Mouse (Mus musculus) bone marrow macrophage, adult 2 months (primary cell): ENCODE results near the gene Hoxc12. TPM values are rescaled to one million over a fixed set of nuclear protein-coding genes. Genes with fewer than 3 reads are reported as not detected.

Experiments
- H3K27ac ChIP-seq: 2 replicates; pipeline ENCODE4 v1.5.1; 2012; ENCODE audit warnings: low read depth, low read length; ENCODE audit not compliant: insufficient read depth
- H3K4me1 ChIP-seq: 2 replicates; pipeline ENCODE4 v1.6.1; 2012; ENCODE audit warnings: low read length; ENCODE audit not compliant: control insufficient read depth, insufficient read depth
- H3K4me3 ChIP-seq: 2 replicates; pipeline ENCODE4 v1.5.1; 2012; ENCODE audit warnings: mild to moderate bottlenecking, low read length, moderate library complexity; ENCODE audit not compliant: insufficient read depth
- CTCF ChIP-seq: IDR thresholded peaks from 2 replicates; pipeline ENCODE4 v1.5.1; 2012; ENCODE audit warnings: low read depth, mild to moderate bottlenecking, low read length, moderate library complexity
- POLR2A ChIP-seq: IDR thresholded peaks from 2 replicates; pipeline ENCODE4 v1.6.1; 2012; ENCODE audit warnings: mild to moderate bottlenecking, low read depth, low read length, borderline replicate concordance
- polyA plus RNA-seq: library from polyadenylated mRNA; stranded (reverse); fragments of >200 nt; gene quantifications from 2 replicates; pipeline ENCODE4 v1.2.4, GENCODE M21; 2012; ENCODE audit not compliant: missing spikeins, insufficient read depth, insufficient read length

Hoxc12 gene
- polyA plus RNA-seq, 1 experiment = not detected

GRCm38 (mm10) chr15:102953561-102953960 lies 17.0 kb downstream of the Hoxc12 start:
- TF ChIP-seq POLR2A (no peak), CTCF (no peak)
- Histone ChIP-seq H3K4me1 (no peaks in the 10 kb centered on the region), H3K4me3 (no peak overlapping the region), H3K27ac (no peak overlapping the region)

- H3K4me1 ChIP-seq = no peaks in the 10 kb centered on the region
- no peak within 1 kb of the TSS for H3K27ac ChIP-seq
- no peak within 1 kb of the TSS for H3K4me3 ChIP-seq
- TF ChIP-seq POLR2A = no peak
- TF ChIP-seq CTCF = no peak
These were observed 17.8 kb downstream of the Hoxc12 start, which contains the start of gene Hoxc11 for GRCm38 (mm10) chr15:102954192-102955006. Gene Hoxc11 (plus strand): TSS chr15:102954427.

- TF ChIP-seq POLR2A (no peak), CTCF (no peak)
These were observed 18.4 kb downstream of the Hoxc12 start for GRCm38 (mm10) chr15:102955007-102955382.

DNA sequence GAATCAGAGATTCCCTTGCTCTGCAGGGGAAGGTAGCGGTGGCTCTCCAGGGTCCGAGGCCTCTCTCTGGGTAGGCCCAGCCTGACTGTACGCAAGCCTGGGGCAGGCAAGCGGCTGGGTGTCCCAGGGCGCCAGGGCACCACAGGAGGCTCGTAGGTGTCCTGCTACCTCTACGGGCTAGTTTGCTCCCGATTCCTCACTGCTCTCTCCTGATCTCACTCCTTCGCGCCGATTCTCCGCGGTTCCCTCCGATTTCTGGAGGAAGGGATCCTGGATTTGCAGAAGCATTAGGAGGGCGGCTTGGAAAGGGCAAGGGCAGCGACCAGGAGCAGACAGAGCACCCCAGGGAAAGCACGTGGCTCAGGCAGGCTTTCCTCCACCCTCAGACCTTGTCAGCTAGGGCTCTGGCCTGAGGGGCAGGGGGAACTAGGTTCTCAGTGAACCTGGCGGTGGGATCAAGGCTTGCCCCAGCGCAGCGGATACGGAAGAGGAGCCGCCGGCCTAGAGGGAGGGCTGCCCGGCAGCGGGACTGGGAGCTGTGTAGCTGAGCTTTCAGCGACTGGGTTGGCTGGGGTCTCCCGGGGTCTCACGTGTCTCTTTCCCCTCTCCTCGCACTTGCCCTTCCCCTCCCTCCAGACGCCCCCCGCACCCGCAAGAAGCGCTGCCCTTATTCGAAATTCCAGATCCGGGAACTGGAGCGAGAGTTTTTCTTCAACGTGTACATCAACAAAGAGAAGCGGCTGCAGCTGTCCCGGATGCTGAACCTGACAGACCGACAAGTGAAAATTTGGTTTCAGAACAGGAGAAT lies 19.5 kb downstream of the Hoxc12 start:
- TF ChIP-seq CTCF (no peak), POLR2A (no peak)
- no peak overlapping the region for H3K27ac ChIP-seq
- no peaks in the 10 kb centered on the region for H3K4me1 ChIP-seq
- no peak overlapping the region for H3K4me3 ChIP-seq

More at GRCm38 (mm10) chr15:102955007-102955382, 18.4 kb downstream of the Hoxc12 start:
- Histone ChIP-seq H3K4me1 (no peaks in the 10 kb centered on the region), H3K27ac (no peak overlapping the region), H3K4me3 (no peak overlapping the region)

- TF ChIP-seq CTCF (no peak), POLR2A (no peak)
- Histone ChIP-seq H3K4me3 (no peak overlapping the region), H3K27ac (no peak overlapping the region), H3K4me1 (no peaks in the 10 kb centered on the region)
These were observed 20.3 kb downstream of the Hoxc12 start for GRCm38 (mm10) chr15:102956906-102957305.

GRCm38 (mm10) chr15:102959663-102960191 lies 23.2 kb downstream of the Hoxc12 start:
- no peak overlapping the region for H3K4me3 ChIP-seq
- no peak overlapping the region for H3K27ac ChIP-seq
- peaks cover 6% of the 10 kb centered on the region; the same call in 1 of the 2 replicates for H3K4me1 ChIP-seq
- no peak for TF ChIP-seq POLR2A
- no peak for TF ChIP-seq CTCF

DNA sequence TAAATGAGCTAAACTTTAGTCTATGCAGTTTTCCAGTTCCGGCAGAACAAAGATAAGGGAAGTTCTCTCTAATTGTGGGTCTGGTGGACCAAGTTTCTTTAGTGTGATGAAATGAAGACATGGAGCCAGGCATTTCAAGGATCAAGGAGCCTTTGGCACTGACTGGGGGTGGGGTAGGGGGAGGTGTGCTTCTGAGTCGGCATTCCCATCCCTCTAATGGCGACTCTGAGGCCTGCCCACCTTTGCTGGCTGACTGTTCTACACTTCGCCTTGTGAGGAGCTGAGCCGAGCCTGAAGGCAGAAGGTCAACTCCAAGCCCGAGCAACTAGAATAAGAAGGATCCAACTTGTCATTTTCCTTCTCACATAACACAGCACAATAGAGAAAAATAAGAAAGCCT lies 25.2 kb downstream of the Hoxc12 start:
- peaks cover 6% of the 10 kb centered on the region; the same call in 1 of the 2 replicates for H3K4me1 ChIP-seq
- TF ChIP-seq CTCF (no peak), POLR2A (no peak)
- no peak overlapping the region for H3K4me3 ChIP-seq
- no peak overlapping the region for H3K27ac ChIP-seq

- Histone ChIP-seq H3K4me3 (no peak overlapping the region), H3K4me1 (peaks cover 6% of the 10 kb centered on the region; the same call in 1 of the 2 replicates), H3K27ac (no peak overlapping the region)
- TF ChIP-seq POLR2A (no peak), CTCF (no peak)
These were observed 25.9 kb downstream of the Hoxc12 start for GRCm38 (mm10) chr15:102962492-102962891.

- TF ChIP-seq POLR2A (no peak), CTCF (no peak)
- H3K4me3 ChIP-seq = no peak overlapping the region
These were observed 26.7 kb downstream of the Hoxc12 start for GRCm38 (mm10) chr15:102963259-102963658.

More at GRCm38 (mm10) chr15:102963259-102963658, 26.7 kb downstream of the Hoxc12 start:
- Histone ChIP-seq H3K27ac (no peak overlapping the region), H3K4me1 (peaks cover 6% of the 10 kb centered on the region; the same call in 1 of the 2 replicates)
